Mouse (Mus musculus) MN1 (cell line): ENCODE measurements around the gene Dmkn.
"Not testable (repeated sequence)": the region's sequence is repeated elsewhere in the genome, so short reads cannot be mapped to it uniquely, and the experiment has no call there.

Experiments used
- DNase-seq: peaks from one replicate; pipeline ENCODE4 v3.0.0-alpha.2; 2016; ENCODE audit warnings: low spot score

Dmkn gene

DNA sequence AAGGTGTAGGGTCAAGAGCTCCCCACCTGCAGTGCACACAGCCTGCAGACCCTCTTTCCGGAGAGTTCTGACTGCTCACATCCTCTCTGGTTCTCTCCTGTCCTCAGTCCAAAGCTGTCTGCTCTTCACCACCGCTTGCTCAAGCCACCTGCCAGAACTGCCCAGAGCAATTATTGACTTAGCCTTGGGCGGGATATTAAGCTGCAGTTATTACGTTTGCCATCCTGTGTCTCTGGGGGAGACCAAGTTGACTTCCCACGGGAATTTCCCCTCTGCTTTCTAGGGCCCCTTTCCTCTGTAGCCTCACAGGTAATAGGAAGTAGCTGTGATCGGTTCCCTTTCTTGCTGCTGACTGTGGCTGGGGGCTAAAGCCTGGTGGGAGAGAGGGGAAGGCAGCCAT lies 56.6 kb downstream of the Dmkn start:
- DNase-seq = peak; percentile 26

DNA sequence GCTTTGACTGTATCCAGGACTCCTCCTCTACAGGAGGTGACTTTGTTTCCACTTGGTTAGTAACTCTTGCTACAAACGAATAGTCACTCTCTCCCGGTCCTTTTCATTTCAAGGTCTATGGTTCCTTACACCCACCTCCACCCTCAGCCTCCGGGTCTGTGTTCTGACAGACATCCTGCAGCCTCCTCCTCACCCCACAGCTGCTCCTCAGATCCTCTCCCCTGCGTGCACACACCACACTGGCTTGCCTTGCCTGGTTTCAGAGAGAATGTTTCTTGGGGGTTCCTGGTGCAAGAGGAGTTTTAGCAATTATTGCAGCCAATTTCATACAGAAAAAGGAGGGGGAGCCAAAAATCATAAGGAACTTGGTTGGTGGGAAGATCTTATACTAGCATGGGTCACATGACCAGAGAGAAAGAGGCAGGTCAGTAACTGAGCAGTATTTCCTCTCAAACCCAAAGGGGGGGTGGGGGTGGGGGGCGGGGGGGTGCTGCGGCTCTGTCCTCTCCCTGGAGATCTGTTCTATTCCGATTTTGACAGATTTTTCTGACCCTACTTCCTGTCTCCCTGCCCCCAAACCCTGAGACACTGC lies 57.4 kb downstream of the Dmkn start:
- DNase-seq = no peak

DNA sequence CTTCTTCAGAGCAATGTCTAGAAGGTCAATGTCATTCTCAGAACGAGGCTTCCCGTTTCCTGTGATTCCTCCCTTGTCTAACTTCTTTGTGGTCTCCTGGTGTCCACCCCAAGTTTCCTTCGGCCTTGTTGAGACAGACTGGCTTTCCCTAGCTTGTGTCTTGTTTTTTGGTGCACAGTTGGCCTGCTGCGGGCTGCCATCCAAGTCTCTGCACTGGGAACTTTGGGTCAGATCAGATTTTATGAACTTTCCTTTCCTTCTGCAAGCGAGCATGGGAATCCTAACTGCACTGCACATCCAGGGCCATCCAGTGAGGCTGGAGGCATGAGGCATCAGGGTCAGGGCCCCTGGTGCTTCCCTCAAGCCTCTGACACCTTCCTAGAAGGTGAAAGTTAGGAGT lies 58.0 kb downstream of the Dmkn start:
- DNase-seq = no peak

DNA sequence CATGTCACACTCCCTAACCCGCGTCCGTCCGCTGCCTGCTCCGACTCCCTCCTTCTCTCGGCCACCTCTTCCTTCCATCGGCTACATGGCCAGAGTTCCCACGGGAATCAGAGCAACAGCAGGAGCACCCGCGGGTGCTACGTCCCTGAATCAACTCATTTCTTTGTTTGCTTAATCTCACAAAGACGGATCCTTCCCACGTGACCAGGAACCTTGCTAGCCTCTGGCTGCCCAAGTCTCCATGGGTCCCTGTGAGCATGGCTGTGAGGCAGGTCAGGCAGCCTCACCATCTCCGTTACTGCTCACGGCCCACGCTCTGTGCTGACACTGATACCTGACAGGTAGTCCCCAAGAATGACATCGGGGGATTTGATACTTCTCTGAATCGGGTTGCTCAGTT lies 60.1 kb downstream of the Dmkn start, which contains the start of gene Ffar2:
TSS of gene Ffar2 (minus strand) at position 101 of the 400 bp plus-strand sequence.
- no peak for DNase-seq

DNA sequence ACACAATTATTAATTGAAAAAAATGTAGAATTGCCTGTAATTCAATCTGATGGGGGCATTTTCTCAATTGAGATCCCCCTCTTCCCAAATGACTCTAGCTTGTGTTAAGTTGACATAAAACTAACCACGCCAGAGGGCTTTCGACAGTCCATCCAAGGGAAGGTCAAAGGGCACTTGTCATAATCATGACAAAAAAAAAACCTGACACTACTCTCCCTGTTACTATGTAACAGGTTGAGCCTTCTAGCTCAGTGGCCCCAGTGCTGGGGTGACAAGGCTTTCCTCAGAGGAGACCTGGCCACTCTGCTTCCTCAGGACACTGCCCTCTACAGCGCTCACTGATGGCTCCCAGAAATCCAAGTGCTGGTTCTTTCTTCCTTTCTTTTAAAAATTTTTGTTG lies 60.8 kb downstream of the Dmkn start:
- DNase-seq = no peak

DNA sequence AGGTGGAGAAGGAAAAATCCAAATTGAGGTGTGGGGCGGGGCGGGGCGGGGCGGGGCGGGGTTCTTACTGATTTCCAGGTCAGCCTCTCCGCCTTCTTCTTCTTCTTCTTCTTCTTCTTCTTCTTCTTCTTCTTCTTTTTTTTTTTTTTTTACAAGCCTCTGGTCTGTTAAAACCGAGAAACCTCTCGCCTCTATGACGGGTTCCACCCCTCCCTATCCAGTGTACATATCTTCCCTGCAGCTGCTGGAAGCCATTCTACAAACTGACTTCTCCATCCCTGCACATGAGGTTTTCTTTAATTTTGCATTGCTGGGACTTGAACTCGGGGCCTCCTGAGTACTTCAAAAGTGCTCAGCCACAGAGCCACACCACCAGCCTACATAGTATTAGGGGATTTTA lies 63.1 kb downstream of the Dmkn start:
- no peak for DNase-seq

DNA sequence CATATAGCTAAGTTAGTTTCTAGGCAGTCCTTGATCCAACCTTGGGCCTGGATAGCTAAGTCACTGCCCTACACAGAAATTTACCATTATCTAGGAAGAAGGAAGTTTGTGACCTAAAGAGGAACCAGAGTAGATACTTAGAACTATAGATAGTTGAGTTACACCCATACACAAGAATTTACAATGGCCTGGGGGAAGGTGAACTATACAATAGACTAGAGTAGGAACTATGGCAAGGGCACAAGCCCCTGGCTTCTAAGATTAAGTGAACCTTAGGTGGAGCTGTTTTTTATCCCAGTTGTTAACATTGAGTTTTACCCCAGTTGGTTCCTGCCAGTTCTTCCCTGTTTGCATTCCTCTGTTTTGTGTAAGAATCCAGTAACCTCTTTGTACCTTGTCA lies 65.3 kb downstream of the Dmkn start:
- not testable (repeated sequence) for DNase-seq

DNA sequence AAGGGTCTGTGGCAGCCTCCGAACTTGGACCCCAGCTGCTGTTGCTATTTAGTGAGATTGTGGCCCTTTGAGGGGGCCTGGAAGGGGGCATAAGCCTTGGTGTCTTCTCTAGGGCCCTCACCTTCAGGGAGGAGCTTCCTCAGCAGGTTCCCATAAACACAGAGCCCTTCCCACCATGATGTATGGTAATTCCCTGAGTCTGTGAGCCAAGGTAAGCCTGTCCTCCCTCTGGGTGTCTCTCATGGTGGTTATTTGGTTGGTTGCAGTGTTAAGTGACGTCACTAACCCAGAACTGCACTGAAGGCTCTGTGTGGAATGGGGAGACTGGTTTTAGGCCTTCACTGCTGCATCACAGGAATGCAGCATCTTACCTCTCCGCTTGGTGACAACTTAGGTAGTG lies 65.9 kb downstream of the Dmkn start:
- DNase-seq = no peak
